Mouse (Mus musculus): ENCODE results near the gene Xkr8. TPM values are rescaled to one million over a fixed set of nuclear protein-coding genes. Genes with fewer than 3 reads are reported as not detected.

Gene Xkr8
- polyA plus RNA-seq, 1 experiment from 2014 or later = 3.6 TPM

Other genes with a start within 250 kb of the Xkr8 start
- gene Sesn2, start 222.0 kb downstream of the Xkr8 start, polyA plus RNA-seq (2016; fragmentation: Nextera tagmentation; extraction: Ambion mirVana) = 9.3 and 10.6 TPM in 2 replicates
- gene Atpif1, start 198.9 kb downstream of the Xkr8 start, polyA plus RNA-seq (2016; fragmentation: Nextera tagmentation; extraction: Ambion mirVana) = 2,000 and 2,061 TPM in 2 replicates
- 143 and 148 TPM in 2 replicates for gene Dnajc8, start 197.0 kb downstream of the Xkr8 start, polyA plus RNA-seq (2016; fragmentation: Nextera tagmentation; extraction: Ambion mirVana)
- gene Ptafr, start 168.5 kb downstream of the Xkr8 start, polyA plus RNA-seq (2016; fragmentation: Nextera tagmentation; extraction: Ambion mirVana) = 0.77 and 0.94 TPM in 2 replicates
- 21.1 and 25.6 TPM in 2 replicates for gene Eya3, start 93.6 kb downstream of the Xkr8 start, polyA plus RNA-seq (2016; fragmentation: Nextera tagmentation; extraction: Ambion mirVana)
- 1.9 and 2.0 TPM in 2 replicates for gene Smpdl3b, start 24.7 kb upstream of the Xkr8 start, polyA plus RNA-seq (2016; fragmentation: Nextera tagmentation; extraction: Ambion mirVana)
- 123 and 128 TPM in 2 replicates for gene Rpa2, start 35.8 kb upstream of the Xkr8 start, polyA plus RNA-seq (2016; fragmentation: Nextera tagmentation; extraction: Ambion mirVana)
- 2.1 and 2.3 TPM in 2 replicates for gene Themis2, start 63.8 kb upstream of the Xkr8 start, polyA plus RNA-seq (2016; fragmentation: Nextera tagmentation; extraction: Ambion mirVana)
- 30.7 and 32.6 TPM in 2 replicates for gene Ppp1r8, start 110.6 kb upstream of the Xkr8 start, polyA plus RNA-seq (2016; fragmentation: Nextera tagmentation; extraction: Ambion mirVana)
- gene Stx12, start 152.0 kb upstream of the Xkr8 start, polyA plus RNA-seq (2016; fragmentation: Nextera tagmentation; extraction: Ambion mirVana) = 21.0 and 21.7 TPM in 2 replicates
- 22.6 and 25.8 TPM in 2 replicates for gene Fam76a, start 190.0 kb upstream of the Xkr8 start, polyA plus RNA-seq (2016; fragmentation: Nextera tagmentation; extraction: Ambion mirVana)
- gene Fgr, start 241.5 kb upstream of the Xkr8 start, polyA plus RNA-seq (2016; fragmentation: Nextera tagmentation; extraction: Ambion mirVana) = 0.60 and 0.73 TPM in 2 replicates

Data from liver, embryonic 12.5 days (tissue).